In genomic region chr17:80145771-80146170, GRCm38 (mm10) we compare ENCODE assay signal across 21 mouse cellular contexts. TPM values are rescaled to one million over a fixed set of nuclear protein-coding genes. Genes with fewer than 3 reads are reported as not detected.
DNase-seq lines count a peak whose midpoint lies in the region; ATAC-seq and TF ChIP-seq lines count a peak whose summit lies in the region.
"Had no signal": no experiment of that assay in that cellular context is flagged by ENCODE, and none has a peak within 500 bp of the region (broad histone marks: within the 10 kb centered on the region; RNA-seq: fewer than 3 reads in every experiment).

No protein-coding gene starts in this region.

- no peak for TF ChIP-seq CTCF in liver, postnatal 0 days (IDR thresholded peaks at IDR 0.05; ENCODE audit: low read depth)
- TF ChIP-seq CTCF in intestine, postnatal 0 days (IDR thresholded peaks at IDR 0.05; ENCODE audit: low read depth), result no peak

- no peaks in the 10 kb centered on the region for H3K36me3 ChIP-seq in liver, postnatal 0 days (replicated peaks; ENCODE audit: insufficient read depth, low read length)
- peaks cover 4% of the 10 kb centered on the region; the same call in 1 of the 2 replicates for H3K36me3 ChIP-seq in intestine, postnatal 0 days (ENCODE audit: control insufficient read depth, insufficient read depth)
- H3K36me3 ChIP-seq: embryonic facial prominence, embryonic 10.5 days; heart, embryonic 10.5 days; hindbrain, embryonic 12.5 days; intestine, embryonic 15.5 days had no signal

- 0 out of 2 replicates have a peak, but pooled peaks cover 3% of the 10 kb centered on the region for H3K4me1 ChIP-seq in liver, postnatal 0 days (ENCODE audit: insufficient read depth)
- no peaks in the 10 kb centered on the region for H3K4me1 ChIP-seq in intestine, postnatal 0 days (replicated peaks; ENCODE audit: control insufficient read depth, insufficient read depth, low read length)

- H3K27ac ChIP-seq in liver, postnatal 0 days (ENCODE audit: low read depth), result no peak overlapping the region
- no peak overlapping the region for H3K27ac ChIP-seq in intestine, postnatal 0 days (ENCODE audit: low read depth, low read length)
- H3K27ac ChIP-seq: embryonic facial prominence, embryonic 10.5 days; heart, embryonic 10.5 days; hindbrain, embryonic 12.5 days; intestine, embryonic 15.5 days had no signal

- no peak overlapping the region for H3K9ac ChIP-seq in liver, postnatal 0 days (replicated peaks)
- no peak overlapping the region for H3K9ac ChIP-seq in intestine, postnatal 0 days (ENCODE audit: low read depth, low read length)
- H3K9ac ChIP-seq: hindbrain, embryonic 12.5 days; intestine, embryonic 15.5 days had no signal

- no peak overlapping the region for H3K4me2 ChIP-seq in liver, postnatal 0 days (ENCODE audit: low read depth, low read length)
- H3K4me2 ChIP-seq in intestine, postnatal 0 days (replicated peaks; ENCODE audit: low read depth), result no peak overlapping the region
- H3K4me2 ChIP-seq: hindbrain, embryonic 12.5 days; intestine, embryonic 15.5 days had no signal

- ATAC-seq in CD4-positive, CD25-positive, alpha-beta regulatory T cell, adult 4 months, result peak; percentile 77
- ATAC-seq in liver, postnatal 0 days, result no peak
- no peak for ATAC-seq in intestine, postnatal 0 days
- ATAC-seq: forebrain, embryonic 16.5 days; hindbrain, embryonic 16.5 days; intestine, embryonic 15.5 days had no signal

- WGBS in liver, postnatal 0 days (ENCODE audit: insufficient replicate concordance), result 37% methylated on average over 3 of the region's 3 CpGs
- 80% methylated on average over 3 of the region's 3 CpGs for WGBS in intestine, postnatal 0 days

- H3K27me3 ChIP-seq in liver, postnatal 0 days (ENCODE audit: insufficient read depth, low read length), result no peaks in the 10 kb centered on the region
- H3K27me3 ChIP-seq in intestine, postnatal 0 days (replicated peaks; ENCODE audit: control insufficient read depth, insufficient read depth, low read length), result no peaks in the 10 kb centered on the region
- H3K27me3 ChIP-seq: hindbrain, embryonic 12.5 days; intestine, embryonic 15.5 days had no signal

- DNase-seq in CD4-positive helper T cell, adult 2 months (ENCODE audit: low read depth, low spot score), result peak; percentile 56
- DNase-seq in induced T-regulatory cell, adult 2 months (ENCODE audit: low read depth), result peak; percentile 67
- no peak for DNase-seq in liver, postnatal 0 days
- no peak for DNase-seq in kidney, adult 9 months
- DNase-seq: adrenal gland, postnatal 10 days; B cell, adult 2 months; cerebellum, adult 11-12 months; cerebellum, adult 9-10 months; cerebellum, postnatal 25 days; gastrocnemius, postnatal 10 days; heart, adult 18-20 months; heart, postnatal 10 days; heart, postnatal 4 days had no signal

- H3K9me3 ChIP-seq in liver, postnatal 0 days (ENCODE audit: low read length), result no peaks in the 10 kb centered on the region
- H3K9me3 ChIP-seq in intestine, postnatal 0 days (ENCODE audit: control insufficient read depth), result no peaks in the 10 kb centered on the region
- H3K9me3 ChIP-seq: embryonic facial prominence, embryonic 10.5 days; heart, embryonic 10.5 days; hindbrain, embryonic 12.5 days; intestine, embryonic 15.5 days had no signal

- no peak for TF ChIP-seq EP300 in liver, postnatal 0 days (IDR thresholded peaks at IDR 0.05; ENCODE audit: low read depth)

- H3K4me3 ChIP-seq in liver, postnatal 0 days (ENCODE audit: low read depth, low read length), result no peak overlapping the region
- no peak overlapping the region for H3K4me3 ChIP-seq in intestine, postnatal 0 days (ENCODE audit: low read depth, low read length)
- H3K4me3 ChIP-seq: embryonic facial prominence, embryonic 10.5 days; heart, embryonic 10.5 days; hindbrain, embryonic 12.5 days; intestine, embryonic 15.5 days had no signal

RNA-seq across cellular contexts. Expression of gene Galm, which starts 18.5 kb away (rescaled TPM):
- 10 to 100 TPM; 51.3 to 58.6 TPM for polyA plus RNA-seq in CD4-positive, CD25-positive, alpha-beta regulatory T cell, adult 4 months (2017; shearing (Covaris generic))
- 47.0 and 47.8 TPM in 2 replicates for polyA plus RNA-seq in liver, postnatal 0 days (2015; fragmentation: Nextera tagmentation; extraction: Ambion mirVana)
- polyA plus RNA-seq in intestine, postnatal 0 days (2015; fragmentation: Nextera tagmentation; extraction: Ambion mirVana), result 73.5 and 86.6 TPM in 2 replicates

Comparison
In these comparisons a context has a peak if more than half of its experiments do, and no peak if none do; other contexts are left out.
1. DNase-seq: peak in CD4-positive helper T cell, adult 2 months (single experiment) and induced T-regulatory cell, adult 2 months (single experiment); none in liver, postnatal 0 days (single experiment) and kidney, adult 9 months (single experiment).